Mouse (Mus musculus) brain, embryonic 14.5 days (tissue): ENCODE measurements at regions not wholly inside any gene's neighbourhood (a gene's known extent, or its start where the extent isn't known, plus 50 kb on each side); places are given as distances from the start of the nearest gene placed in this dataset.

Experiments used
- CTCF ChIP-seq: fragments of 200-500 bp; IDR thresholded peaks from 2 replicates; pipeline ENCODE4 v1.5.1; 2012; ENCODE audit warnings: inconsistent platforms, mild to moderate bottlenecking, moderate library complexity, borderline replicate concordance; ENCODE audit not compliant: insufficient read depth, insufficient read length; ENCODE audit errors: extremely low read depth
- POLR2A ChIP-seq: fragments of 200-500 bp; IDR thresholded peaks from 2 replicates; pipeline ENCODE4 v1.6.1; 2012; ENCODE audit warnings: mild to moderate bottlenecking, inconsistent platforms, borderline replicate concordance; ENCODE audit not compliant: poor library complexity, insufficient read depth, insufficient read length, severe bottlenecking; ENCODE audit errors: extremely low read depth

DNA sequence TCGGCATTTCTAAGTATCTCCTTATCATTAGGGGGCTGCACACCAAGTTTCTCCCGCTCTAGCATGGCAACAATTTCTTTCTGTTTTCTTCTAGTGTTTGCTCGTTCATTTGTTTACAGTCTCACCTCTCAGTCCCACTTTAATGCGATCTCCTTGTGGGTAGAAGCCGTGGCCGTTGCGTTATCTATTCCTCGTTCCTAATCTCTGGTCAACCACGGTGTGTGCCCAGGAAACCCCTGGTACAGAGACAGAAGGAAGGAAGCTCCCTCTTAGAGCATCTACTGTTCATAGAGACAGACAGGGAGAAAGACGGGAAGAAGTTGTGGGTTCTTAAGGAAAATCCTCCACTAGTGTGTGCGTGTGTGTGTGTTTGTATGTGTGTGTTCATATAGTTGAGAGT is 110.9 kb upstream of the Klf3 start:
- TF ChIP-seq CTCF = no peak
- no peak for TF ChIP-seq POLR2A
